Mouse (Mus musculus) megakaryocyte, embryonic 14.5 days (primary cell): Measurements from ENCODE around the gene Clrn3. TPM values are rescaled to one million over a fixed set of nuclear protein-coding genes. Genes with fewer than 3 reads are reported as not detected.

ENCODE experiments used
- H3K27me3 ChIP-seq: replicated peaks from 2 replicates; pipeline ENCODE3; 2012; ENCODE audit warnings: inconsistent platforms
- H3K36me3 ChIP-seq: replicated peaks from 2 replicates; pipeline ENCODE3; 2012; ENCODE audit warnings: low read length, inconsistent platforms, mixed read lengths
- H3K4me1 ChIP-seq: 2 replicates; pipeline ENCODE4 v1.6.1; 2012; ENCODE audit warnings: inconsistent platforms
- H3K4me3 ChIP-seq: replicated peaks from 2 replicates; pipeline ENCODE3; 2012; ENCODE audit warnings: moderate library complexity, mild to moderate bottlenecking, inconsistent platforms
- H3K9me3 ChIP-seq: 2 replicates; pipeline ENCODE4 v1.6.1; 2012; ENCODE audit warnings: inconsistent platforms
- FLI1 ChIP-seq: IDR thresholded peaks from 2 replicates; pipeline ENCODE4 v1.6.1; 2012; ENCODE audit warnings: low read length, inconsistent platforms, mixed read lengths
- GATA1 ChIP-seq: IDR thresholded peaks from 3 replicates; pipeline ENCODE4 v1.6.1; 2012; ENCODE audit warnings: mixed read lengths, low read length, inconsistent platforms, borderline replicate concordance
- polyA plus RNA-seq: library from polyadenylated mRNA; stranded (reverse); fragments of >175 nt; gene quantifications from 2 replicates; pipeline ENCODE4 v1.2.3, GENCODE M21; 2012; ENCODE audit warnings: low replicate concordance; ENCODE audit not compliant: insufficient read depth

The Clrn3 gene
- polyA plus RNA-seq, 1 experiment: not detected

DNA sequence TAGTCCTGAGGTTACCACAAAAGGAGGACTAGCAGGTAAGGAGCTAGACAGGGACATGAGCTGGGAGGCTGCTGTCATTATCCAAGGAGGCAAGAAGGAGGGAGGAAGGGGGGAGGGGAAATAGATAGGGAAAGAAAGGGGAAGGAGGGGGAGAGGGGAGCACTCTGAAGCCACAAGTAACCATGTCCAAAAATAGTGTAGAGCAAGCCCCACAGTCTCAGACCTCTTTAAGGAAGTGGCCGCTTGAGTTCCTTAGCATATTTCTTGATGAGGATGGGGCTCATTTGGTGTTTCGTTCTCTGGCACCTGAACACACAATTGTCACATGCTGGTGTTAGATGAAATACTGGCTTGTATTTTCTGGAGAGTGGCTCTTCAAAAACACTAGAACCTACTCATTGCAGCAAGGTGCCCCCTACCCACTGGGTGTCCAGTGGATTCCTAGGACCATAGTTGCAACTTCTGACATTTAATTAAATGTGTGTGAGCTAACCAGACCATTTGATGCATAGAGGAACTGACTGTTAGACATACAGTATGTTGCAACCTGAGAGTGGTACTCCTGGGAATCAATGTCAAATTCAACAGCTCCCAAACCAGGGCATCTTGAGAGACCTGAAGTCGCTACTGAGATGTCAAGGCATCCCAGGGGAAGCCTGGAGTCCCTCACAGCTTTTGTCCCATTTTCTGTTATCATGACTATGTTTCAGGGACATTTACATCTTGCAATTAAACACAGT, 28.4 kb upstream of the Clrn3 start:
- TF ChIP-seq FLI1 (no peak), GATA1 (no peak)
- no peaks in the 10 kb centered on the region for H3K9me3 ChIP-seq
- H3K4me1 ChIP-seq: peaks cover 100% of the 10 kb centered on the region
- H3K27me3 ChIP-seq: no peaks in the 10 kb centered on the region
- H3K4me3 ChIP-seq: peak overlapping the region; percentile 81
- H3K36me3 ChIP-seq: peaks cover 70% of the 10 kb centered on the region

DNA sequence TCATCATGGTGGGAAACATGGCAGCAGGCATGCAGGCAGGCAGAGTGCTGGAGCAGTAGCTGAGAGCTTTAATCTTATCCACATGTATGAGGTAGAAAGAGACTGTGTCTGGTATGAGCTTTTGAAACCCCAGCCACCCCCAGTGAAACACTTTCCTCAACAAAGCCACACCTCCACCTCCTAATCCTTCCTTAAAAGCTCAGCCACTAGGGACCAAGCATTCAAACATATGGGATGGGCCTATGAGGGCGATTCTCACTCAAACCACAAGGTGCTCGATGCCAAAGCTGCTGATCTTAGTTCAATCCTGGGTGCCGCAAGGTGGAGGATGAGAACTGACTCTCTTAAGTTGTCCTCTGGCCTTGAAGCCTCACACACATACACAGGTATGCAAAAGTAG, 25.1 kb upstream of the Clrn3 start:
- Histone ChIP-seq H3K36me3 (peaks cover 76% of the 10 kb centered on the region), H3K4me1 (peaks cover 100% of the 10 kb centered on the region), H3K9me3 (no peaks in the 10 kb centered on the region), H3K4me3 (no peak overlapping the region), H3K27me3 (no peaks in the 10 kb centered on the region)
- TF ChIP-seq GATA1 (no peak), FLI1 (no peak)

DNA sequence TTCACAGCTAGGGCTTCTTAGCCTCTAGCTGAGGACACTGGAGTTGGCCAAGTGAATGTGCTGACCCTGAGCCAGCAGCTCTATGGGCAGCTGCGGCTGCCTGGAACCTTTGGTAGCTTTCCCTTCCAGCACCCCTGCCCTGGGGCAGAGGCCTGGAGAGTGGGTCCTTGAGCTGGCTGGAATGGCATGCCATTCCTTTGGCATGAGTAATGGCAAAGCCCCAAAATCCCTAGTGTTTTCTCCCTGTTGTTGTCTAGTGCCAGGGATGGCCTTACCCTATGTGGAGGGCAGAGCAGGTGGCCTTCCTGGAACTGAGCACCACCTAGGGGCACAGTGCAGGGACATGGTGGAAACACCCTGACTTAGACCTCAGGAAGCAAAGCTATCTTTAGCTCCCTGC, 23.1 kb upstream of the Clrn3 start:
- Histone ChIP-seq H3K4me1 (peaks cover 100% of the 10 kb centered on the region), H3K27me3 (no peaks in the 10 kb centered on the region), H3K9me3 (no peaks in the 10 kb centered on the region), H3K4me3 (peak overlapping the region; percentile 48), H3K36me3 (peaks cover 85% of the 10 kb centered on the region)
- no peak for TF ChIP-seq GATA1
- TF ChIP-seq FLI1: no peak

DNA sequence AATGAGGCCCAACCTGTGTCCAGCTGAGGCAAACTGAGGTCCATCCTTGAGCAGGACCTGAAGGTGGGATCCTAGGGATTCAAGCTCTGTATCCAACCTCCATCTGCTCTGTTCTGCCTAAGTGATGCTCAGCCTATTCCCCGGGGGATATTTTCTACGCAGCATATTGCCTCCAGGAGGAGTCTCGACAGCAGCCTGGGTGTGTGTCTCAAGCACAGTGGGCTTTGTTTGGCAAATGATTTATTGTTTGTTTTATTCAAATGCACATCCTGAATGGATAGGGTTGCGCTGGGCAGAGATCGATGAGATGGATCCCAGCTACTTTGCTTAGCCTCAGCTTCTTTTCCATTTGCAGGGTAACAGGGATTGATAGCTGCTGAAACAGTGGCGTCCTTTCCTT, 20.0 kb upstream of the Clrn3 start:
- Histone ChIP-seq H3K4me3 (no peak overlapping the region), H3K4me1 (peaks cover 100% of the 10 kb centered on the region), H3K36me3 (peaks cover 89% of the 10 kb centered on the region), H3K9me3 (no peaks in the 10 kb centered on the region), H3K27me3 (no peaks in the 10 kb centered on the region)
- TF ChIP-seq GATA1 (no peak), FLI1 (no peak)

DNA sequence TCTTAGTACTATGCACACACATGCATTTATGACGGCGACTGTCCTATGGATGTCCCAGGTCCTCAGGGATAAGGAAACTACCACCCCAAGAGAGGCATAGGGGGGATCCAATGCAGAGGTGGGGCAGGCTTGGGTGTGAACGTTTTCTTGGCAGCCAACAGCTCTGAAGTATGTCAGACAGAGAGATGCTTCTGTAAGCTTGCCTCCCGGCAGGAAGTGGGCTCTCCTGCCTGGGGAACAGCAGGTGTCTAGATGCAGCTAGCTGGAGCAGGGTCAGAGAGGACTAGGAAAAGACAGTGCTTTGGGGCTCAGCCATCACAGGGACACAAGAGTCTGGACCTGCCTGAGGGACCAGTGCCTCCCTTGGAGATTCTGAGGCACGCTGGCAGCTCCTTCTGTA, 18.1 kb upstream of the Clrn3 start:
- H3K4me1 ChIP-seq: peaks cover 100% of the 10 kb centered on the region
- TF ChIP-seq GATA1 (no peak), FLI1 (no peak)

DNA sequence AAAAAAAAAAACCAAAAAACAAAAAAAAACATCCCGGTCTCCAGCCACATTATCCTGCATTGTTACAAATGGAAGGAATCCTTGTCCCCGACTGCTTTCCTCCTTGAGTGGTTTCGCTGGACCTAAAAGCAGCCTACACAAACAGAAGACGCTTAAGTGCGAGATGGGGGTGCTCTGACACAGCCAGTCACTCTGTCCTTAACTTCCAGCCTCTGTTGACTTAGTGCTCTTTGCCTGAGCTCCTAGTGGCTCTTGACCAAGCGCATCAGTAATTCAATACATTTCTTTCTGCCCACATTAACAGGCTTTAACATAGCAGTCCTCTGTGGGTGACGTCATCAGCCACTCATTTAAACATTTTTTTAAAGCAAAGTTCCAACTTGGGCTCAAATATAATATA, 17.5 kb upstream of the Clrn3 start:
- H3K9me3 ChIP-seq: no peaks in the 10 kb centered on the region
- H3K27me3 ChIP-seq: no peaks in the 10 kb centered on the region
- peaks cover 91% of the 10 kb centered on the region for H3K36me3 ChIP-seq
- peak overlapping the region; percentile 26 for H3K4me3 ChIP-seq
- TF ChIP-seq FLI1 (no peak), GATA1 (no peak)
- peaks cover 100% of the 10 kb centered on the region for H3K4me1 ChIP-seq

More for the DNA sequence above, 18.1 kb upstream of the Clrn3 start:
- Histone ChIP-seq H3K4me3 (no peak overlapping the region), H3K27me3 (no peaks in the 10 kb centered on the region), H3K9me3 (no peaks in the 10 kb centered on the region), H3K36me3 (peaks cover 91% of the 10 kb centered on the region)

DNA sequence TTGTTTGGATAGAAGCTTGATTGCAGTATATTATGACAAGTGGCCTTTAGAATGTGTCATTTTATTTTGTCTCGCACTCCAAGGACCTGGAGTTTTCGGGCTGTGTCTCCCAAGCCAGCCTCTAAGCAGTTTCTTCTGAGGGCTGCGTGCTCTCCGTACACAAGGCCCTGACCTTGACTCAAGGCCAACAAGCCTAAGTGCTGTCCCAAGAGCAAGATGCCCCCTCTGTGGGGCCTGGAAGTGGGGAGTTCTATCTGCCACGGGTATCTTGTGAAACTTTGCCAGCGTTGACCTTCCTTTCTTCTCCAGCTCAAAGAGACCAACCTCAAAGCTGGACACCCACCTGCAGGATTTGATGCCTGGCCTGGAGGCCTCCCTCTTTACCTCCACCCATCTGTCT, 15.9 kb upstream of the Clrn3 start:
- H3K9me3 ChIP-seq: no peaks in the 10 kb centered on the region
- H3K36me3 ChIP-seq: peaks cover 88% of the 10 kb centered on the region
- TF ChIP-seq GATA1: no peak
- no peak for TF ChIP-seq FLI1

DNA sequence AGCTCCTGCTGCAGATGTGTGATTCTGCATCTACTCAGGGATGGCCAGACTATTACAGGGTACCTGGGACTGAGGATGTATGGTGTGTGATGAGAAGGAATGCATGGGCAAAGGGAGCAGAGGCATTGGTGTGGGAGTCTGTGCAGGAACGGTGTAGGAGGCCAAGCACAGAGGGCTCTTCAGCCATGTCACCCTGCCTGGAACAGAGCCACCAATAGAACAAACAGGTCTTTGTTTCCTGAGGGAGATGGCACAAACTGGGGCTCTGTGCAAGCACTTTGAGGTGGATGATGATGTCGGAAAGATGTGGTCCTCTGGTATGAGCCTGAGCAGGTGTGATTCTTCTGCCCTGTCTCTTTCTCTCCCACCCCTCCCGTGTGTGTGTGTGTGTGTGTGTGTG, 14.6 kb upstream of the Clrn3 start:
- H3K4me1 ChIP-seq: peaks cover 96% of the 10 kb centered on the region
- H3K9me3 ChIP-seq: no peaks in the 10 kb centered on the region
- H3K4me3 ChIP-seq: peak overlapping the region; percentile 79
- no peak for TF ChIP-seq GATA1
- no peak for TF ChIP-seq FLI1
- peaks cover 75% of the 10 kb centered on the region for H3K36me3 ChIP-seq
- no peaks in the 10 kb centered on the region for H3K27me3 ChIP-seq

More for the DNA sequence above, 15.9 kb upstream of the Clrn3 start:
- no peaks in the 10 kb centered on the region for H3K27me3 ChIP-seq
- H3K4me1 ChIP-seq: peaks cover 100% of the 10 kb centered on the region
- no peak overlapping the region for H3K4me3 ChIP-seq

DNA sequence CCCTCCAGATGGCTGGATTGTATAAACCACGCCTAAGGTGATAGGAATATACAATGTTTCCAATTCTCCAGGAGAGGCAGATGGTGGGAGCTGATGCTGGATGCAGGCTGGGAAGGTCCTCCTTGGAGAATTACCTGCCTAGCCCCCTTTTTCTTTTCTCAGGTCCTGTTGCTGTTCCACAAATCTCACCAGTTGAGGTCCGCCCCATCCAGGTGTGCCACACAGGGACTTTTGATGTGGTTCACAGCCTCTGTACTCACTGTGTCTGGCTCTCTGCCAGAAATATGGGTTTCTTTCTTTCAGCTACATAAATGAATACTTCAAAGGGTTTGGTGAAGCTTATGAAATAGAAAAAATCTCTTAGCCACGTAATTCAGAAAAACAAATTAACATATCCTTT, 13.8 kb upstream of the Clrn3 start:
- H3K4me3 ChIP-seq: no peak overlapping the region
- H3K4me1 ChIP-seq: peaks cover 91% of the 10 kb centered on the region
- no peaks in the 10 kb centered on the region for H3K27me3 ChIP-seq
- H3K36me3 ChIP-seq: peaks cover 67% of the 10 kb centered on the region
- TF ChIP-seq FLI1 (no peak), GATA1 (no peak)
- H3K9me3 ChIP-seq: no peaks in the 10 kb centered on the region

DNA sequence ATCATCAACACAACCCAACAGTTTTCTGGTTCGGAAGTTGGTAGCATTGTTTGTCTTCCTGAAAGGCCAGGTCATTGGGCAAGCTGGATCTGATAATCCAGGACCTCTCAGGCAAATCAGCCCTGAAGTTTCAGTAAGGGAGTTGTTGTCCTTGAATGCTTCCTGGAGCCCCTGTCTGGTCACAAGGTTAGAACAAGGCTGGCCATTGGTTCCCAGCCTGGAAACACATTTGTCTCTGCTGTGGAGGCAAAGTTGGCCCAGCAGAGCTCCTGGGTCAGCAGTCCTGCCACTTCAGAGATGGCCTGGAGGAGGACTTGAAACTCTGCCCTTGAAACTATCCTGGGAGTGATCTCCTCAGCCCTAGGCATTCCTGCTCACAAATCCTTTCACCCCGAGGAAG, 11.0 kb upstream of the Clrn3 start:
- Histone ChIP-seq H3K4me3 (peak overlapping the region; percentile 97), H3K36me3 (peaks cover 43% of the 10 kb centered on the region), H3K4me1 (peaks cover 90% of the 10 kb centered on the region), H3K27me3 (no peaks in the 10 kb centered on the region), H3K9me3 (no peaks in the 10 kb centered on the region)
- TF ChIP-seq GATA1 (no peak), FLI1 (no peak)
